Mouse (Mus musculus) hindbrain, embryonic 14.5 days (tissue): ENCODE measurements around the gene Arhgap35. TPM values are rescaled to one million over a fixed set of nuclear protein-coding genes. Genes with fewer than 3 reads are reported as not detected.

ENCODE experiments used
- ATAC-seq: fragments of 200-750 bp; cut with Nextera tagmentation; 2 replicates; pipeline ENCODE4 v1.8.0; 2017; ENCODE audit warnings: moderate number of reproducible peaks, mild to moderate bottlenecking, moderate TSS enrichment, moderate library complexity; ENCODE audit not compliant: low FRiP score
- DNase-seq: peaks from one replicate; pipeline ENCODE4 v3.0.0-alpha.2; 2015; ENCODE audit warnings: low spot score
- H3K27ac ChIP-seq: fragments of 300-500 bp; sonication (generic); 2 replicates; pipeline ENCODE4 v1.5.1; 2014; ENCODE audit warnings: mild to moderate bottlenecking, moderate library complexity
- H3K27me3 ChIP-seq: fragments of 300-500 bp; sonication (generic); 2 replicates; pipeline ENCODE4 v1.6.1; 2014; ENCODE audit warnings: mild to moderate bottlenecking, low read length, mixed read lengths; ENCODE audit not compliant: control insufficient read depth, insufficient read depth
- H3K36me3 ChIP-seq: fragments of 300-500 bp; sonication (generic); replicated peaks from 2 replicates; pipeline ENCODE4 v1.6.1; 2014; ENCODE audit not compliant: control insufficient read depth, insufficient read depth
- H3K4me1 ChIP-seq: fragments of 300-500 bp; sonication (generic); replicated peaks from 2 replicates; pipeline ENCODE4 v1.6.1; 2014; ENCODE audit warnings: antibody characterized with exemption, low read length, mixed read lengths; ENCODE audit not compliant: control insufficient read depth, insufficient read depth
- H3K4me2 ChIP-seq: fragments of 300-500 bp; sonication (generic); replicated peaks from 2 replicates; pipeline ENCODE4 v1.6.1; 2014; ENCODE audit warnings: mild to moderate bottlenecking, moderate library complexity
- H3K4me3 ChIP-seq: fragments of 300-500 bp; sonication (generic); replicated peaks from 2 replicates; pipeline ENCODE4 v1.5.1; 2014; ENCODE audit warnings: mild to moderate bottlenecking, low read length
- H3K9ac ChIP-seq: fragments of 300-500 bp; sonication (generic); 2 replicates; pipeline ENCODE4 v1.6.1; 2014
- H3K9me3 ChIP-seq: fragments of 300-500 bp; sonication (generic); 2 replicates; pipeline ENCODE4 v1.6.1; 2016; ENCODE audit warnings: low read length; ENCODE audit not compliant: control insufficient read depth
- WGBS: fragments of 180-500 bp; shearing (Covaris S2); extraction: QIAGEN DNeasy Blood & Tissue Kit; methylation state at CpG from one replicate; pipeline ENCODE4 v1.1.7; 2014; 5-methylcytosine and 5-hydroxymethylcytosine counted together
- polyA plus RNA-seq: library from polyadenylated mRNA; unstranded; fragments of >200 nt; fragmentation: Nextera tagmentation; extraction: Ambion mirVana; gene quantifications from 2 replicates; pipeline ENCODE4 v1.2.1, GENCODE M21; 2014

The Arhgap35 gene
- polyA plus RNA-seq, 1 experiment from 2014 or later = 39.7 TPM

GRCm38 (mm10) chr7:16468115-16468514 lies 146.7 kb downstream of the Arhgap35 start:
- no peak for ATAC-seq
- Histone ChIP-seq H3K9ac (no peak overlapping the region), H3K9me3 (no peaks in the 10 kb centered on the region), H3K4me2 (no peak overlapping the region), H3K27ac (no peak overlapping the region), H3K27me3 (peaks cover 22% of the 10 kb centered on the region), H3K36me3 (no peaks in the 10 kb centered on the region), H3K4me3 (no peak overlapping the region), H3K4me1 (peaks cover 6% of the 10 kb centered on the region; the same call in 1 of the 2 replicates)
- WGBS = 13% methylated on average over 5 of the region's 5 CpGs
- no peak for DNase-seq

DNA sequence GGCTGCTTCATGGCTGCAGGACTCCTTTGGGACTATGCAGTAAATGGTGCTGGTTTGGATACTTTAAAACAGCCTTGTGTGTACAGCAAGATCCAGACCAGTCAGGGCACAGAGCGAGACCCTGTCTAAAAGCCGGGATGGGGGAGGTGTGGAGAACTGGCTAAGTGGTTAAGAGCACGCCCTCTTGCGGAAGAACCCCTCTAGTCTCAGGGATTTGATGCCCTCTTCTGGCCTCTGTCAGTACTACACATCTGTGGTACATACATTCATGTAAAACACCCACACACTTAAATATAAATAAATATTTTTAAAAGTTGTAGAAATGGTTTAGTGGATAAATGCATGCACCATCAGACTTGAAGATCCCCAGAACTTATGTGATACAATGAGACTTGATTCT lies 148.2 kb downstream of the Arhgap35 start:
- Histone ChIP-seq H3K9me3 (no peaks in the 10 kb centered on the region), H3K9ac (no peak overlapping the region), H3K36me3 (no peaks in the 10 kb centered on the region), H3K4me1 (no peaks in the 10 kb centered on the region), H3K4me2 (no peak overlapping the region), H3K4me3 (no peak overlapping the region), H3K27me3 (0 out of 2 replicates have a peak, but pooled peaks cover 10% of the 10 kb centered on the region), H3K27ac (no peak overlapping the region)
- ATAC-seq (no peak), DNase-seq (no peak)
- 78% methylated on average over 4 of the region's 4 CpGs for WGBS

DNA sequence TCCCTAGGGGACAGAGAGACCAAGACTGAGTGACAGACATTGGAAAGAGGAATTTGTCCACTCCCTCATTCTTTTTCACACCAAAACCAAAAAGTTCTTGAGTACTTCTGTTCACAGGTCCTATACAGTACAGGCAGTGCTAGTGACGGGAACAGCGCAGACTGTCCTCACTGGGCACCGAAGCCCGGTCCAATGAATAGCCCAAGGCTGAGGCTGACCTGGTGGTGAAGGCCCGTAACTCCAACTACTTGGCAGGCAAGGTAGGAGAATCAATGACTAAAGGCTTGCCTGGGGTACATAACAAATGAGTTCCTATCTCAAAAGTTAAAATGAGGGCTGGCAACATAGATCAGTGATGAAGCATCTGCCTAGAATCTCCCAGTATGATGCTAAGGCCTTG lies 149.2 kb downstream of the Arhgap35 start:
- 92% methylated on average over 5 of the region's 5 CpGs for WGBS
- no peak for ATAC-seq

DNA sequence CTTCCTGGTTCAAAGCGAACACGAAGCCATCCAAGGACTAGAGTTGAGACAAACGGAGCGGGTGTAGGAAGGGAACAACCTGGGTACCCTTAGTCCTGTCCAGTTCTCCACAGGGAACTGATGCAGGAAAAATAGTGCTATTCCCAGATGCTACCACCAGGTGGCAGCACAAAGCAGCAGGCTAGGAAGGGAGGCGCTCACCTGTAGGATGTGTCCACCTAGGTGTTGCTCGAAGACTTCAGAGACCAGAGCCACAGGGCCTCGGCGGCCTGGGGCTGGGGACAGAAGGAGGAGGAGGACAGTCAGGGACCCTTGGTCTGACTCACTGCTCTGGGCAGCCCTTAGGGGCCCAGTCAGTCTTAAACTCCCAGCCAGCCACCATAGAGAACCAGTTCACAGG lies 149.6 kb downstream of the Arhgap35 start:
- no peak for ATAC-seq
- H3K4me3 ChIP-seq = no peak overlapping the region
- no peaks in the 10 kb centered on the region for H3K36me3 ChIP-seq
- WGBS = 21% methylated on average over 8 of the region's 8 CpGs
- H3K9ac ChIP-seq = no peak overlapping the region
- no peaks in the 10 kb centered on the region for H3K9me3 ChIP-seq
- peak; percentile 85 for DNase-seq
- H3K4me1 ChIP-seq = no peaks in the 10 kb centered on the region
- no peak overlapping the region for H3K4me2 ChIP-seq
- H3K27me3 ChIP-seq = 0 out of 2 replicates have a peak, but pooled peaks cover 4% of the 10 kb centered on the region
- no peak overlapping the region for H3K27ac ChIP-seq

More for the DNA sequence above, 149.2 kb downstream of the Arhgap35 start:
- Histone ChIP-seq H3K4me3 (no peak overlapping the region), H3K27me3 (0 out of 2 replicates have a peak, but pooled peaks cover 6% of the 10 kb centered on the region), H3K4me2 (no peak overlapping the region), H3K4me1 (no peaks in the 10 kb centered on the region), H3K9me3 (no peaks in the 10 kb centered on the region), H3K27ac (no peak overlapping the region), H3K36me3 (no peaks in the 10 kb centered on the region), H3K9ac (no peak overlapping the region)
- no peak for DNase-seq

- no peaks in the 10 kb centered on the region for H3K9me3 ChIP-seq
- WGBS = 2% methylated on average over 14 of the region's 14 CpGs
- DNase-seq = peak; percentile 90
Measured at GRCm38 (mm10) chr7:16463214-16463613, 151.6 kb downstream of the Arhgap35 start.

DNA sequence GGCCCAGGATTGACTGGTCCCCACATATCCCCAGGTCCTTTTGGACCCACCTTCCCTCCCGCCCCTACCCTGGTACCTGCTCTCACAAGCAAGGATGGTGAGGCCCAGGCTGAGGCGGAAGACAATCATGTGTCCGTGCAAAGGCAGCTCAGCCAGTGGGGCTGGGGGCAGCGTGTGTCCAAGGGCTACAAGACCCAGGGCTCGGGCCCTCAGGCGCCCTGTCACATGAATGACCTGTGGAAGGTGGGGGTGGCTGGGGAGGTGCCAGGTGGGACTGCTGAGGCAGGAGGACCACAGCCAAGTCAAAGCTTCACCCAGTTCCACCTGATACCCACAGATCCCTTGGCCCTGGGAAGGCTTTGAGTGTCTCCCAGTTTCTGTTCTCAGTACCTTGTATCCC lies 153.1 kb downstream of the Arhgap35 start:
- Histone ChIP-seq H3K36me3 (no peaks in the 10 kb centered on the region; the same call in 1 of the 2 replicates), H3K9ac (no peak overlapping the region), H3K4me1 (no peaks in the 10 kb centered on the region), H3K27me3 (no peaks in the 10 kb centered on the region), H3K9me3 (no peaks in the 10 kb centered on the region), H3K4me3 (no peak overlapping the region), H3K4me2 (no peak overlapping the region), H3K27ac (no peak overlapping the region)
- DNase-seq = no peak
- ATAC-seq = no peak
- WGBS = 73% methylated on average over 6 of the region's 6 CpGs

More at GRCm38 (mm10) chr7:16463214-16463613, 151.6 kb downstream of the Arhgap35 start:
- H3K27me3 ChIP-seq = no peaks in the 10 kb centered on the region
- no peaks in the 10 kb centered on the region for H3K36me3 ChIP-seq
- peak; percentile 56; the same call in 1 of the 2 replicates for ATAC-seq
- H3K4me2 ChIP-seq = no peak overlapping the region
- H3K4me3 ChIP-seq = no peak overlapping the region
- no peaks in the 10 kb centered on the region for H3K4me1 ChIP-seq
- H3K9ac ChIP-seq = no peak overlapping the region
- no peak overlapping the region for H3K27ac ChIP-seq

- Histone ChIP-seq H3K4me2 (no peak overlapping the region), H3K27me3 (no peaks in the 10 kb centered on the region), H3K4me3 (no peak overlapping the region), H3K36me3 (no peaks in the 10 kb centered on the region; the same call in none of the 2 replicates), H3K9ac (no peak overlapping the region), H3K4me1 (no peaks in the 10 kb centered on the region), H3K9me3 (no peaks in the 10 kb centered on the region), H3K27ac (no peak overlapping the region)
- 57% methylated on average over 6 of the region's 6 CpGs for WGBS
- DNase-seq = no peak
- ATAC-seq = no peak
Measured at GRCm38 (mm10) chr7:16461151-16461550, 153.6 kb downstream of the Arhgap35 start.

DNA sequence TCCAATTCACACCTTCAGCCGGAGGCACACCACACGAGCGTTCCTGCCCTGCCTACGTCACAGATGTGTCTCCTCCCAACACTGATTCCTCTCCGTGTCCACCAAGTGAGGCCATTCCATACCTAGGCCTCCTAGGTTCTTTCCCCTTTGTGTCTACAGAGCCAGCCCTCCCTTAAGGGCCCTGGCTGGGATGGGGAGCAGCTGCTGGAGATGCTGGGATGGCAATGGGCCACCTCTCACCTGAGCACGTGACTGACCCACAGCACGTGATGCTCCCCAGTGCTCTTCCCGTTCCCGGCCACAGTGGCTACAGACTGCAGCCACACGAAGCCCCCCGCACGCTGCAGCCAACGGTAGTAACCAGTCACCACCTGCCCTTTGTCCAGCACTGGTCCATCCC lies 154.2 kb downstream of the Arhgap35 start:
- no peak for DNase-seq
- H3K27ac ChIP-seq = no peak overlapping the region

DNA sequence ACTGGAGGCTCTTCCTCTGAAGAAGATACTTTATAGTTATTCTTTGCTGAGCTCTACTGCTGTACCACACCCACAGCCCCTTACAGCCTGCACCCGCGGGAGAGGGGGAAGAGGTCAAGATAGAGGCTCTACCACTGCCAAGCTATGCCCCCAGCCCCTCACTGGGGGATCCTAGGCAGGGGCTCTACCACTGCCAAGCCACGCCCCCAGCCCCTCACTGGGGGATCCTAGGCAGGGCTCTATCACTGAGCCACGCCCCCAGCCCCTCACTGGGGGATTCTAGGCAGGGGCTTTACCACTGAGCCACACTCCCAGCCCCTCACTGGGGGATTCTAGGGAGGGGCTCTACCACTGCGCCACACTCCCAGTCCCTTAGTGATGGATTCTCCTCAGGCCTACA lies 158.5 kb downstream of the Arhgap35 start:
- no peak overlapping the region for H3K4me3 ChIP-seq
- ATAC-seq = no peak
- WGBS = 87% methylated on average over 5 of the region's 5 CpGs
- no peak overlapping the region for H3K9ac ChIP-seq
- H3K27ac ChIP-seq = no peak overlapping the region
- no peaks in the 10 kb centered on the region for H3K9me3 ChIP-seq
- peaks cover 8% of the 10 kb centered on the region; the same call in 1 of the 2 replicates for H3K4me1 ChIP-seq
- no peak overlapping the region for H3K4me2 ChIP-seq
- peaks cover 7% of the 10 kb centered on the region for H3K36me3 ChIP-seq
- no peak for DNase-seq
- no peaks in the 10 kb centered on the region for H3K27me3 ChIP-seq

More for the DNA sequence above, 154.2 kb downstream of the Arhgap35 start:
- no peak for ATAC-seq
- no peaks in the 10 kb centered on the region for H3K9me3 ChIP-seq
- no peak overlapping the region for H3K4me2 ChIP-seq
- 70% methylated on average over 13 of the region's 13 CpGs for WGBS
- no peak overlapping the region for H3K9ac ChIP-seq
- no peak overlapping the region for H3K4me3 ChIP-seq
- no peaks in the 10 kb centered on the region for H3K27me3 ChIP-seq
- peaks cover 2% of the 10 kb centered on the region for H3K36me3 ChIP-seq
- no peaks in the 10 kb centered on the region for H3K4me1 ChIP-seq

GRCm38 (mm10) chr7:16455016-16455415 lies 159.8 kb downstream of the Arhgap35 start:
- Histone ChIP-seq H3K36me3 (peaks cover 7% of the 10 kb centered on the region), H3K4me1 (peaks cover 8% of the 10 kb centered on the region; the same call in 1 of the 2 replicates), H3K9me3 (no peaks in the 10 kb centered on the region), H3K4me3 (no peak overlapping the region), H3K9ac (no peak overlapping the region), H3K27ac (no peak overlapping the region), H3K27me3 (no peaks in the 10 kb centered on the region), H3K4me2 (no peak overlapping the region)
- no peak for ATAC-seq
- DNase-seq = no peak
- WGBS = 93% methylated on average over 14 of the region's 14 CpGs
